In genomic region chr2:157135014-157135413, GRCm38 (mm10) we compare ENCODE assay signal across 8 mouse cellular contexts. TPM values are rescaled to one million over a fixed set of nuclear protein-coding genes. Genes with fewer than 3 reads are reported as not detected.
DNase-seq lines count a peak whose midpoint lies in the region; ATAC-seq and TF ChIP-seq lines count a peak whose summit lies in the region.

Gene Samhd1 (minus strand): TSS chr2:157135265.

- H3K4me3 ChIP-seq in embryonic facial prominence, embryonic 13.5 days: peak within 1 kb of the TSS; percentile 76
- H3K4me3 ChIP-seq in heart, adult 2 months: peak within 1 kb of the TSS; percentile 59
- peak within 1 kb of the TSS; percentile 69 for H3K4me3 ChIP-seq in limb, embryonic 13.5 days
- peak within 1 kb of the TSS; percentile 72 for H3K4me3 ChIP-seq in midbrain, embryonic 16.5 days (ENCODE audit: low read depth, low read length)

- H3K4me1 ChIP-seq in embryonic facial prominence, embryonic 13.5 days: peaks cover 8% of the 10 kb centered on the region
- peaks cover 7% of the 10 kb centered on the region for H3K4me1 ChIP-seq in heart, adult 2 months (ENCODE audit: control insufficient read depth, insufficient read depth, low read length)
- peaks cover 8% of the 10 kb centered on the region; the same call in 1 of the 2 replicates for H3K4me1 ChIP-seq in limb, embryonic 13.5 days
- peaks cover 6% of the 10 kb centered on the region for H3K4me1 ChIP-seq in midbrain, embryonic 16.5 days (ENCODE audit: control insufficient read depth, insufficient read depth, low read length)

- peak within 1 kb of the TSS; percentile 85 for H3K4me2 ChIP-seq in embryonic facial prominence, embryonic 13.5 days
- H3K4me2 ChIP-seq in limb, embryonic 13.5 days (replicated peaks): peak within 1 kb of the TSS; percentile 78
- peak within 1 kb of the TSS; percentile 98 for H3K4me2 ChIP-seq in midbrain, embryonic 16.5 days (ENCODE audit: low read length)

- no peaks in the 10 kb centered on the region for H3K36me3 ChIP-seq in embryonic facial prominence, embryonic 13.5 days
- H3K36me3 ChIP-seq in heart, adult 2 months (ENCODE audit: control insufficient read depth, insufficient read depth, low read length): peaks cover 2% of the 10 kb centered on the region; the same call in 1 of the 2 replicates
- H3K36me3 ChIP-seq in limb, embryonic 13.5 days: no peaks in the 10 kb centered on the region
- no peaks in the 10 kb centered on the region for H3K36me3 ChIP-seq in midbrain, embryonic 16.5 days (ENCODE audit: control insufficient read depth, insufficient read depth, low read length)

- TF ChIP-seq CTCF in heart, adult 2 months (IDR thresholded peaks at IDR 0.05): peak; percentile 14; the same call in 1 of the 2 replicates

- peak; percentile 99 for DNase-seq in 3134 (ENCODE audit: extremely low read depth, insufficient read length, low spot score)
- peak; percentile 98 to 99 for DNase-seq in adrenal gland, postnatal 36 days
- DNase-seq in heart, adult 2 months: peak; percentile 96 to 99
- DNase-seq in kidney, adult 8-10 months: peak; percentile 94 to 95
- peak; percentile 93 to 98 for DNase-seq in spleen, postnatal 10 days (ENCODE audit: low spot score in 2 of 2)

- H3K9me3 ChIP-seq in embryonic facial prominence, embryonic 13.5 days: peaks cover 6% of the 10 kb centered on the region
- 0 out of 2 replicates have a peak, but pooled peaks cover 4% of the 10 kb centered on the region for H3K9me3 ChIP-seq in limb, embryonic 13.5 days
- peaks cover 4% of the 10 kb centered on the region; the same call in 1 of the 2 replicates for H3K9me3 ChIP-seq in midbrain, embryonic 16.5 days (replicated peaks; ENCODE audit: control insufficient read depth, low read length, poor library complexity, severe bottlenecking)

- intact Hi-C loops in heart, adult 2 months (cut with DNase I): loop anchor here (5.0 kb wide), 1 partner anchor 67 kb away; the partner anchor contains the start of gene Rbl1

- under 1% methylated on average over 32 of the region's 32 CpGs for WGBS in embryonic facial prominence, embryonic 13.5 days
- under 1% methylated on average over 32 of the region's 32 CpGs for WGBS in heart, adult 2 months
- WGBS in limb, embryonic 13.5 days: under 1% methylated on average over 32 of the region's 32 CpGs
- WGBS in midbrain, embryonic 16.5 days: under 1% methylated on average over 32 of the region's 32 CpGs

- peak within 1 kb of the TSS; percentile 81 for H3K9ac ChIP-seq in embryonic facial prominence, embryonic 13.5 days
- peak within 1 kb of the TSS; percentile 78 for H3K9ac ChIP-seq in heart, adult 2 months (ENCODE audit: low read depth, low read length)
- peak within 1 kb of the TSS; percentile 75 for H3K9ac ChIP-seq in limb, embryonic 13.5 days
- H3K9ac ChIP-seq in midbrain, embryonic 16.5 days (ENCODE audit: low read depth, low read length): peak within 1 kb of the TSS; percentile 74

- 0 out of 2 replicates have a peak, but pooled peaks have one; percentile 6 for TF ChIP-seq EP300 in heart, adult 2 months (IDR thresholded peaks at IDR 0.05; ENCODE audit: insufficient read depth, low read depth, low read length)

- H3K27ac ChIP-seq in embryonic facial prominence, embryonic 13.5 days: peak within 1 kb of the TSS; percentile 79
- H3K27ac ChIP-seq in heart, adult 2 months: peak within 1 kb of the TSS; percentile 93
- H3K27ac ChIP-seq in limb, embryonic 13.5 days: peak within 1 kb of the TSS; percentile 73
- H3K27ac ChIP-seq in midbrain, embryonic 16.5 days (ENCODE audit: low read length): peak within 1 kb of the TSS; percentile 49; the same call in 1 of the 2 replicates

- TF ChIP-seq POLR2A in heart, adult 2 months (IDR thresholded peaks at IDR 0.05; ENCODE audit: insufficient read depth, low read depth, low read length): peak; percentile 69

- ATAC-seq in embryonic facial prominence, embryonic 13.5 days (ENCODE audit: insufficient number of reproducible peaks, insufficient read depth, low FRiP score, low TSS enrichment, low read depth): peak; percentile 89
- peak; percentile 93 for ATAC-seq in limb, embryonic 13.5 days (ENCODE audit: low FRiP score, low read depth)
- ATAC-seq in midbrain, embryonic 16.5 days: peak; percentile 93

- H3K79me2 ChIP-seq in heart, adult 2 months (replicated peaks; ENCODE audit: control insufficient read depth, insufficient read depth, low read length): no peaks in the 10 kb centered on the region

- H3K27me3 ChIP-seq in embryonic facial prominence, embryonic 13.5 days: no peaks in the 10 kb centered on the region
- H3K27me3 ChIP-seq in heart, adult 2 months (ENCODE audit: control insufficient read depth, insufficient read depth, low read length): no peaks in the 10 kb centered on the region
- H3K27me3 ChIP-seq in limb, embryonic 13.5 days: no peaks in the 10 kb centered on the region
- no peaks in the 10 kb centered on the region for H3K27me3 ChIP-seq in midbrain, embryonic 16.5 days (ENCODE audit: control insufficient read depth, insufficient read depth, low read depth, low read length)

RNA-seq across cellular contexts. Expression of gene Samhd1, which starts in this region (rescaled TPM):
- total RNA-seq in adrenal gland, postnatal 36 days (2021): 10 to 100 TPM; 22.5 to 25.4 TPM
- polyA plus RNA-seq in embryonic facial prominence, embryonic 13.5 days (2015; fragmentation: Nextera tagmentation; extraction: Ambion mirVana): 22.7 and 29.3 TPM in 2 replicates
- total RNA-seq in heart, adult 2 months (2021): 10 to 100 TPM; 22.7 to 23.8 TPM
- polyA plus RNA-seq in heart, adult 2 months (2012; rRNA removed): 19.8 and 22.7 TPM in 2 replicates
- polyA plus RNA-seq in limb, embryonic 13.5 days (2015; fragmentation: Nextera tagmentation; extraction: Ambion mirVana): 23.6 and 26.6 TPM in 2 replicates
- 9.1 and 9.6 TPM in 2 replicates for polyA plus RNA-seq in midbrain, embryonic 16.5 days (2015; fragmentation: Nextera tagmentation; extraction: Ambion mirVana)

Comparison
In these comparisons a context has a peak if more than half of its experiments do, and no peak if none do; other contexts are left out.
1. Peak in every context shown above with its lines: DNase-seq, ATAC-seq, H3K4me3 ChIP-seq and H3K27ac ChIP-seq.